Mouse (Mus musculus) frontal cortex, adult 2 months (tissue): ENCODE measurements around the gene Ehf. TPM values are rescaled to one million over a fixed set of nuclear protein-coding genes. Genes with fewer than 3 reads are reported as not detected.

Source experiments
- DNase-seq, 2 experiments: peaks; one replicate each; pipeline ENCODE4 v3.0.0; 2022; ENCODE audit warnings: low spot score in 1 of 2; ENCODE audit errors: extremely low spot score in 1 of 2
- polyA plus RNA-seq: library from polyadenylated mRNA; depleted of rRNA; stranded (reverse); fragments of >200 nt; gene quantifications from 2 replicates; pipeline ENCODE4 v1.2.3, GENCODE M21; 2012

Ehf gene
- polyA plus RNA-seq, 1 experiment = 0.14 TPM

- DNase-seq = no peak
Observed at GRCm38 (mm10) chr2:103298711-103299463, 4.2 kb downstream of the Ehf start.

GRCm38 (mm10) chr2:103294526-103294925, 8.6 kb downstream of the Ehf start:
- no peak for DNase-seq

- no peak for DNase-seq
Observed at GRCm38 (mm10) chr2:103293751-103294150, 9.3 kb downstream of the Ehf start.

- DNase-seq = no peak
Observed at GRCm38 (mm10) chr2:103293214-103293613, 9.9 kb downstream of the Ehf start.

- no peak for DNase-seq
Observed at GRCm38 (mm10) chr2:103290705-103291269, 12.3 kb downstream of the Ehf start.

GRCm38 (mm10) chr2:103290167-103290566, 12.9 kb downstream of the Ehf start:
- DNase-seq = no peak

GRCm38 (mm10) chr2:103289407-103289950, 13.6 kb downstream of the Ehf start:
- no peak for DNase-seq

- no peak for DNase-seq
Observed at GRCm38 (mm10) chr2:103287716-103288115, 15.4 kb downstream of the Ehf start.

- DNase-seq = no peak
Observed at GRCm38 (mm10) chr2:103285561-103285960, 17.5 kb downstream of the Ehf start.

- no peak for DNase-seq
Observed at GRCm38 (mm10) chr2:103283730-103284129, 19.3 kb downstream of the Ehf start.

GRCm38 (mm10) chr2:103282184-103282750, 20.8 kb downstream of the Ehf start:
- DNase-seq = no peak

GRCm38 (mm10) chr2:103279927-103280326, 23.2 kb downstream of the Ehf start:
- peak in 1 of 2 experiments; percentile 10 for DNase-seq

GRCm38 (mm10) chr2:103278476-103278875, 24.6 kb downstream of the Ehf start:
- no peak for DNase-seq

- no peak for DNase-seq
Observed at GRCm38 (mm10) chr2:103277794-103278193, 25.3 kb downstream of the Ehf start.

- DNase-seq = no peak
Observed at GRCm38 (mm10) chr2:103275316-103275960, 27.6 kb downstream of the Ehf start.

- DNase-seq = peak; percentile 20 to 59
Observed at GRCm38 (mm10) chr2:103274803-103275202, 28.3 kb downstream of the Ehf start.

- no peak for DNase-seq
Observed at GRCm38 (mm10) chr2:103274270-103274669, 28.8 kb downstream of the Ehf start.

GRCm38 (mm10) chr2:103271481-103271880, 31.6 kb downstream of the Ehf start:
- DNase-seq = no peak

GRCm38 (mm10) chr2:103270556-103271160, 32.4 kb downstream of the Ehf start:
- DNase-seq = no peak

GRCm38 (mm10) chr2:103239086-103239485, 64.0 kb downstream of the Ehf start:
- no peak for DNase-seq

GRCm38 (mm10) chr2:103226781-103227180, 76.3 kb downstream of the Ehf start:
- no peak for DNase-seq
